Mouse (Mus musculus) midbrain, embryonic 11.5 days (tissue): ENCODE results near the gene Casc3. TPM values are rescaled to one million over a fixed set of nuclear protein-coding genes. Genes with fewer than 3 reads are reported as not detected.

Experiments
- ATAC-seq: fragments of 200-750 bp; cut with Nextera tagmentation; 2 replicates; pipeline ENCODE4 v1.8.0; 2017; ENCODE audit warnings: moderate TSS enrichment, moderate library complexity; ENCODE audit not compliant: low FRiP score
- DNase-seq: peaks from one replicate; pipeline ENCODE4 v3.0.0; 2015; ENCODE audit warnings: low spot score; ENCODE audit errors: missing footprints
- H3K27ac ChIP-seq: fragments of 300-500 bp; sonication (generic); 2 replicates; pipeline ENCODE4 v1.5.1; 2014; ENCODE audit warnings: low read depth, low read length
- H3K27me3 ChIP-seq: fragments of 300-500 bp; sonication (generic); 2 replicates; pipeline ENCODE4 v1.6.1; 2014; ENCODE audit warnings: mild to moderate bottlenecking, low read length, moderate library complexity, mixed read lengths; ENCODE audit not compliant: control insufficient read depth, insufficient read depth
- H3K36me3 ChIP-seq: fragments of 300-500 bp; sonication (generic); 2 replicates; pipeline ENCODE4 v1.6.1; 2014; ENCODE audit warnings: mild to moderate bottlenecking, low read length, moderate library complexity, mixed read lengths; ENCODE audit not compliant: control insufficient read depth, insufficient read depth
- H3K4me1 ChIP-seq: fragments of 300-500 bp; sonication (generic); 2 replicates; pipeline ENCODE4 v1.6.1; 2014; ENCODE audit warnings: low read length; ENCODE audit not compliant: control insufficient read depth, insufficient read depth
- H3K4me2 ChIP-seq: fragments of 300-500 bp; sonication (generic); 2 replicates; pipeline ENCODE4 v1.6.1; 2014; ENCODE audit warnings: mild to moderate bottlenecking, moderate library complexity
- H3K4me3 ChIP-seq: fragments of 300-500 bp; sonication (generic); 2 replicates; pipeline ENCODE4 v1.5.1; 2014; ENCODE audit warnings: low read depth, low read length
- H3K9ac ChIP-seq: fragments of 300-500 bp; sonication (generic); 2 replicates; pipeline ENCODE4 v1.6.1; 2014; ENCODE audit warnings: low read length
- H3K9me3 ChIP-seq: fragments of 300-500 bp; sonication (generic); 2 replicates; pipeline ENCODE4 v1.6.1; 2016; ENCODE audit warnings: low read length; ENCODE audit not compliant: control insufficient read depth
- WGBS: fragments of 180-500 bp; shearing (Covaris S2); extraction: QIAGEN DNeasy Blood & Tissue Kit; methylation state at CpG from one replicate; pipeline ENCODE4 v1.1.7; 2014; 5-methylcytosine and 5-hydroxymethylcytosine counted together
- polyA plus RNA-seq: library from polyadenylated mRNA; unstranded; fragments of >200 nt; fragmentation: Nextera tagmentation; extraction: Ambion mirVana; gene quantifications from 2 replicates; pipeline ENCODE4 v1.2.1, GENCODE M21; 2014

The Casc3 gene
- polyA plus RNA-seq, 1 experiment from 2014 or later, result 53.1 TPM

- Histone ChIP-seq H3K36me3 (no peaks in the 10 kb centered on the region), H3K4me1 (peaks cover 40% of the 10 kb centered on the region), H3K4me3 (no peak overlapping the region), H3K9me3 (no peaks in the 10 kb centered on the region), H3K27me3 (peaks cover 3% of the 10 kb centered on the region; the same call in 1 of the 2 replicates), H3K9ac (peak overlapping the region; percentile 48), H3K27ac (0 out of 2 replicates have a peak overlapping the region, but pooled peaks have one; percentile 14), H3K4me2 (peak overlapping the region; percentile 56; the same call in 1 of the 2 replicates)
- no peak for ATAC-seq
- WGBS, result 58% methylated on average over 12 of the region's 12 CpGs
- peak; percentile 91 for DNase-seq
Measured at GRCm38 (mm10) chr11:98776052-98776764, 28.5 kb upstream of the Casc3 start.

GRCm38 (mm10) chr11:98776843-98777590 lies 27.7 kb upstream of the Casc3 start:
- no peak for ATAC-seq
- no peaks in the 10 kb centered on the region for H3K36me3 ChIP-seq
- no peaks in the 10 kb centered on the region for H3K9me3 ChIP-seq
- no peak overlapping the region for H3K4me3 ChIP-seq
- H3K27me3 ChIP-seq, result peaks cover 3% of the 10 kb centered on the region; the same call in 1 of the 2 replicates
- 8% methylated on average over 9 of the region's 9 CpGs for WGBS
- H3K4me2 ChIP-seq, result peak overlapping the region; percentile 18; the same call in 1 of the 2 replicates
- peaks cover 46% of the 10 kb centered on the region for H3K4me1 ChIP-seq
- DNase-seq, result no peak
- H3K27ac ChIP-seq, result peak overlapping the region; percentile 73
- H3K9ac ChIP-seq, result peak overlapping the region; percentile 45; the same call in 1 of the 2 replicates

- Histone ChIP-seq H3K9ac (no peak overlapping the region), H3K4me1 (peaks cover 55% of the 10 kb centered on the region), H3K4me3 (no peak overlapping the region), H3K4me2 (no peak overlapping the region), H3K36me3 (no peaks in the 10 kb centered on the region), H3K27me3 (peaks cover 3% of the 10 kb centered on the region; the same call in 1 of the 2 replicates), H3K27ac (no peak overlapping the region), H3K9me3 (no peaks in the 10 kb centered on the region)
- ATAC-seq (no peak), DNase-seq (no peak)
Measured at GRCm38 (mm10) chr11:98777888-98778287, 26.8 kb upstream of the Casc3 start.

GRCm38 (mm10) chr11:98781851-98782512 lies 22.7 kb upstream of the Casc3 start:
- Histone ChIP-seq H3K4me3 (no peak overlapping the region), H3K4me1 (peaks cover 39% of the 10 kb centered on the region), H3K27me3 (no peaks in the 10 kb centered on the region), H3K36me3 (no peaks in the 10 kb centered on the region), H3K27ac (peak overlapping the region; percentile 62; the same call in 1 of the 2 replicates), H3K4me2 (peak overlapping the region; percentile 26), H3K9me3 (no peaks in the 10 kb centered on the region), H3K9ac (peak overlapping the region; percentile 34)
- 14% methylated on average over 12 of the region's 14 CpGs for WGBS
- ATAC-seq (no peak), DNase-seq (no peak)

- under 1% methylated on average over 17 of the region's 17 CpGs for WGBS
- Histone ChIP-seq H3K27me3 (no peaks in the 10 kb centered on the region), H3K4me3 (no peak overlapping the region; the same call in 1 of the 2 replicates), H3K27ac (peak overlapping the region; percentile 62), H3K36me3 (no peaks in the 10 kb centered on the region), H3K4me1 (peaks cover 34% of the 10 kb centered on the region), H3K9me3 (no peaks in the 10 kb centered on the region), H3K9ac (peak overlapping the region; percentile 34; the same call in 1 of the 2 replicates), H3K4me2 (peak overlapping the region; percentile 26)
- ATAC-seq (peak; percentile 20; the same call in 1 of the 2 replicates), DNase-seq (peak; percentile 96)
Measured at GRCm38 (mm10) chr11:98782651-98783235, 22.0 kb upstream of the Casc3 start.

- peaks cover 34% of the 10 kb centered on the region for H3K4me1 ChIP-seq
Measured at GRCm38 (mm10) chr11:98783236-98783696, 21.4 kb upstream of the Casc3 start.

GRCm38 (mm10) chr11:98784139-98784538 lies 20.6 kb upstream of the Casc3 start:
- 68% methylated on average over 4 of the region's 4 CpGs for WGBS
- peaks cover 36% of the 10 kb centered on the region for H3K4me1 ChIP-seq
- H3K4me2 ChIP-seq, result no peak overlapping the region
- no peaks in the 10 kb centered on the region for H3K27me3 ChIP-seq
- H3K9me3 ChIP-seq, result no peaks in the 10 kb centered on the region
- no peak for ATAC-seq
- H3K36me3 ChIP-seq, result no peaks in the 10 kb centered on the region
- H3K4me3 ChIP-seq, result no peak overlapping the region
- no peak for DNase-seq
- no peak overlapping the region for H3K9ac ChIP-seq
- H3K27ac ChIP-seq, result no peak overlapping the region

More at GRCm38 (mm10) chr11:98783236-98783696, 21.4 kb upstream of the Casc3 start:
- DNase-seq (no peak), ATAC-seq (peak; percentile 68)
- Histone ChIP-seq H3K9me3 (no peaks in the 10 kb centered on the region), H3K36me3 (no peaks in the 10 kb centered on the region), H3K27ac (peak overlapping the region; percentile 62), H3K4me3 (no peak overlapping the region; the same call in 1 of the 2 replicates), H3K9ac (peak overlapping the region; percentile 34; the same call in 1 of the 2 replicates), H3K4me2 (peak overlapping the region; percentile 26), H3K27me3 (no peaks in the 10 kb centered on the region)
- WGBS, result under 1% methylated on average over 20 of the region's 20 CpGs

- H3K4me2 ChIP-seq, result no peak overlapping the region
Measured at GRCm38 (mm10) chr11:98785214-98785613, 19.5 kb upstream of the Casc3 start.

More at GRCm38 (mm10) chr11:98785214-98785613, 19.5 kb upstream of the Casc3 start:
- Histone ChIP-seq H3K27ac (no peak overlapping the region), H3K9me3 (no peaks in the 10 kb centered on the region), H3K27me3 (no peaks in the 10 kb centered on the region), H3K9ac (no peak overlapping the region), H3K4me1 (peaks cover 39% of the 10 kb centered on the region), H3K36me3 (no peaks in the 10 kb centered on the region), H3K4me3 (no peak overlapping the region)
- WGBS, result 69% methylated on average over 10 of the region's 10 CpGs
- no peak for ATAC-seq
- DNase-seq, result no peak
